Mouse (Mus musculus) right cerebral cortex, postnatal 36 days (tissue): ENCODE results near the gene Dgkh.
"Not testable (repeated sequence)": the region's sequence is repeated elsewhere in the genome, so short reads cannot be mapped to it uniquely, and the experiment has no call there.

ENCODE experiments used
- DNase-seq, 2 experiments: peaks; one replicate each; pipeline ENCODE4 v3.0.0; 2022; ENCODE audit warnings: low spot score in 2 of 2, mixed read lengths in 1 of 2

The Dgkh gene

GRCm38 (mm10) chr14:78723655-78724054 is 8.9 kb downstream of the Dgkh start:
- DNase-seq = not testable (repeated sequence)

- DNase-seq = no peak
These were observed 10.5 kb downstream of the Dgkh start for GRCm38 (mm10) chr14:78722031-78722430.

DNA sequence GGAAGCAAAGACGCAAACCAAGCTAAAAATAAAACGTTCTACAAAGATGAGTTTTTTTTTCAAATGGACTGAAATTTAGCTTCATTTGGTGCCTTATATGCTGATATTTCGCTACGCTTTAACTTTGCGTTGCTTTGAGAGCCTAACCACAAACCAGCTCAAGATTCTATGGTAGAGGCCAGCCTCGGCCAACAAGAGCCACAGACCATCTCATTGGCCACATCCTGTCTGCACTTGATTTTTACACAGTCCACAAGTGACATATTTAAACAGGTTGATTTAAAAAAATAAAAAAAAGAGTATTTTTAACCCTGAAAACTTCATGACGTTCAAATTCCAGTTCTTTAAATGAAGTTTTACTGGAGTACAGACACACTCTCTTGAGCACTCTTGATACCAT is 16.5 kb downstream of the Dgkh start:
- DNase-seq = no peak

DNA sequence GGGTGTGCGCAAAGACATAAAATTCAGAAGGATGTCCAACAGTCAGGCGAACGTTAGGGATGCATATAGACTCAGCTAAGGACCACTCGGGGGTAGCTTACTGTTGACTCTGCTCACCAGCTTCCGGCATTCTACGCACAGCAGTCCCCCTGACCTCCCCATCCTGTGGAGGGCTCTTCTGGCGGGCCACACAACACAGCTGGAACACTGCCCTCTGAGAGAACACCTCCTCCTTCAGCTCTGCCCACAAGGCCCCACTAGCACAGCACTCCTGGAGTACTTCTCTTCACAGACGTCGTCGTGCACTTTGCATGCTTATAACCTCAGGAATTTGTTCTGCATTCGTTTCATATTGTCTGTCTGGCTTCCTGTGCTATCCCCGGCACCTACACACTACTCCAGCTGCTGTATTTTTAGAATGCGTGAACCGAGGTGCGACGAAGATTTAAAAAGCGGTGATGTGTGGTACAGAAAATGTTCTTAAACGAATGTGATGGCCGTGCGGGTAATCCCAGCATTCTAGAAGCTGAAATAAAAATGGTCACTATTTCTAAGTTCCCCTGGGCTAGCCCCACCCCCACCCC is 19.9 kb downstream of the Dgkh start:
- DNase-seq = peak; percentile 38 to 77

DNA sequence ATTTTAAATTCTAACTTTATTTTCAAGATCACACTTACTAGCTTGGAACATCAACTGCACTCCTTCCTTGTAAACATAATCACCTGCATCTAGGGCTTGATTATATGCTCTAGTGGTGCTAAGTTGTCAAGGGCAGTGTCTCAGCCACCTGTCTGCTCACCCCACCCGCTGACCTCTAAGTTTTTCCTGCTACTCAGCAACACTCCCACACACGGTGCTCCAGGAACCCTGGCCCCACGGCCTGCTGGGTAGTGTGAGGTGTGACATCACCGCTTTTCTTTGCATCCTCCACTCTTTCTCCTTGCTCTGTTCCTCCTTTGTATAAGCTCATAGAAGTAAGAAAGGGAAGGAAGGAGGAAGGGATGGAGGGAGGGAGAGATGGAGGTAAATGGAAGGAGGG is 21.9 kb downstream of the Dgkh start:
- DNase-seq = no peak

DNA sequence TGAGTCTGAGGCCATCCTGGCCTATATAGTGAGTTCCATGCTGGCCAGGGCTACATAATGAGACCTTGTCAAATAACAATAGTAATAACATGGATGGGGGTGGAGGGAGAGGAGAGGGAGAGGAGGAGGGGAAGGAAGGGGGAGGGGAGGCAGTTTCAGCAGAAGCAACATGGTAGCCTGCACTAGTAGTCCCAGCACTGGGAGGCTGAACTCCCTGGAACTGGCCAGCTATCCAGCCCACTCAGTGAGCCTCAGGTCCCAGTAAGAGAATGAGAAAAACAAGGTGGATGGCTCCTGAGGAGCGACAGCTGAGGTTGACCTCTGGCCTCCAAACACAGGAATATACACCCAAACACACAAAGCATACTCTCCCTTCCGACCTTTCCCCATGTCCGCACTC is 27.0 kb downstream of the Dgkh start:
- no peak for DNase-seq

DNA sequence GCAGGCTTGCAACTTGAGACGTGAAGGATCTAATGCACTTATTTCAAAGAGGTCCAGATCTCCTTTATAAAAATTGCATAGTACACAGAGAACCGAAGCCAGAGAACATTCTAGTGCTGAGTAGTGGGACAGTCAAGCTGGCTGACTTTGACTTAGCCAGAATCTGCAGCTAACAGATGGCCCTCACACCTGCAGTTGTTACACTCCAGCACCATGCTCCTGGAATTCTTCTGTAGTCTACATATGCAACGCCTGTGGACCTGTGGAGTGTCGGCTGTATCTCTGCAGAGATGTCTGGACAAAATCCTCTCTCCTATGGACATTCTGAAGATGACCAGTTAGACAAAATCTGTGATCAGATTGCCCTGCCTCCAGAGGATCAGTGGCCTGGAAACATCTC is 28.6 kb downstream of the Dgkh start:
- DNase-seq = no peak

DNA sequence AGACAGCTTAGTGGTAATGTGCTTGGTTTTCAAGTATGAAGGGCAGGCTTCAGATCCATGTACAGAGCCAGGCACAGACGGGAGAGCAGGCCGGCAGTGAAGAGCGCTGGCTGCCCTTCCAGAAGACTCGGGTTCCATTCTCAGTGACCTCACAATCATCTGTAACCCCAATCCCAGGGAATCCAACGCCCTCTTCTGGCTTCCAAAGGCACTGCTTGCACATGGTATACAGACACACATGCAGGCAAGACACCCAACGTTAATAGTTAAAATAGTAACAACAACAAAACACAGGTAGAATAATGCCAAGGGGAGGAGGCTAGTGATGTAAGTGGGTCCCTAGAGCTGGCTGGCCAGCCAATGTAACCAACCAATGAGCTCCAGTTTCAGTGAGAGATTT is 29.2 kb downstream of the Dgkh start:
- DNase-seq = no peak

DNA sequence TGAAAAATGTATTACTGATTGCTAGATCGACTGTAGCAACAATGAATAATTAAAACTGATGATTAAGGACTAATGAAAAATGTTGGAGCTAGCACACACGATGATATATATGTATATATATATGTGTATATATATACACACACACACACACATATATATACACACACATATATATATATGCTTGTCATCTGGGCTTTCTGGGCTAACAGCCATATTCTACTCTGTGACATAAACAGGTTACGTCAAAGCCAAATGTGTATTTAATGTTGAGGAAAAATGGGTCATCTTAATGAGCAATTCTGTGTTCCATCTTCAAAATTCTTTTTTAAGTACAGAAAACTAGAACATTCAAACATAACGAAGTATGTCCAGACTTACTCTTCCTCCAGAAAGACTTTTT is 30.5 kb downstream of the Dgkh start:
- no peak for DNase-seq

- DNase-seq = no peak
These were observed 31.1 kb downstream of the Dgkh start for GRCm38 (mm10) chr14:78701501-78701900.

DNA sequence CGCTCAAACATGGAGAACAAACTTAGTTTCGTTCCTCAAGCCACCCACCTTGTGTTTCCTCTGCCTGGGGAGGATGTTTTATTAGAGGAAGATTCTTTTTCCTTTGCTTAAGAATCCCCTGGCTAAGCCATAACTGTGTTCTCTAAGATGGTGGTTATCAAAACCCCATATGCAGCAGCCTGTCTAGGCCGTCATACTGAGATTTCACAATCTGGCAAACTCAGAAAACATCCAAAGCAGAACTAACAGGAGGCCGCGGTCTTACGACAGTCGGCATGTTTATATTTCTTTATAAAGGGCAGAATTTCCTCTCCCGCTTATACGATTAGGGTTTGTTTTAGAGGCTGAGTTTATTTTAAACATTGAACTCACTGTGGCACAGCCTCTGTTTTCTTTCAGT is 31.5 kb downstream of the Dgkh start:
- DNase-seq = no peak

DNA sequence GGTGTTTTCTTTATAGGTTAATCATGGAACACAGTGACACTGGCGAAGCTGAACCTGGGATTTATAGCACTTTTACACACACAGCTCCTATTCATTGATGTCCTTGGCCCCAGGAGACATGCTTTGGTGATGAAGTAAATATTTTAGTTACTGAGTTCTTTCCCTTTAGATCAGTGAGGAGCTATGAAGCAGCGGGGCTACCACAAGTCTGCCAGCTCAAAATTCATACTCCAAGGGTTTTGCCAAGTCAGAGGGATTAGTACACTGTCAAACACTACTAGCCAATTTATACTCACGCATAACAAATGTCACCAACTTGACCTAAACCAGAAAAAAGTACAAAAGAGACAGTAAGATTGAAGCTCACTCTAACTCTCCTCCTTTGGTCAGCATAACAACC is 32.9 kb downstream of the Dgkh start:
- DNase-seq = no peak

DNA sequence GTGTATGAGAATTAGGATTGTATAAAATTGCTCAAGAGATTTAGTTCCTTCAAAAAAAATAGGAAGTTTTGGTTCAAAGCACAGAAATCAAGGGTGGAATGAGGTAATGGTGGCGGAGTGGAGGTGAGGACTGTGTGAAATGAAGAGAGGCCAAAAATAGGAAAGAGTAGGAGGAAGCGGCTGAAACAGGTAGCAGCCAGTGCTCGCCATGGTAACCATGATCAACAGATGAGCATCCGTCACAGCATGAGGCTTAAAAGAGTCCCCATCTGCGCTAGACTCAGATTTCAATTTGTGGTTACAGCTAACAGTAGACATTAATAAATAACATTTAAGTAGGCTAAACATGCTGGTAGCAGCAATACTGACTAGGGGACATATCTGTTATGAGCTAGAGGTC is 33.4 kb downstream of the Dgkh start:
- DNase-seq = peak; percentile 36 to 57

- DNase-seq = no peak
These were observed 38.5 kb downstream of the Dgkh start for GRCm38 (mm10) chr14:78694121-78694520.

DNA sequence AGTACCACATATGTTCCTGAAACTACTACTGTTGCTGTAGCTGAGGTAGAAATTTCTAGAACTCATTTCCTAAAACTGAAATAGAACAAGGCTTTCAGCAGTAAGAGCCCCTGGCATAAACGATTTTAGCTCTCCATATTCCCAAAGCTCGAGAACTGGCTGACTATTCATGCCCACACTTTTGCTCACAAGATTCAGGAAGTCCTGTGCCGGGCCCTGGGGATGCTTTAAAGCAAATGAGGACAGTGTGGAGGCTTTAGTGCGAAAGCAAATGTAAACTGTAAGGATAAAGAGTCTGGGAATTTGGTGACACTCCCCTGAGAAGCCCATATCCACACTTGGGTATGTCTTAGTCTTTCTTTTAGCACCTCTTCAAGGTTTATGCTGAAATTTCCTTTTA is 40.0 kb downstream of the Dgkh start:
- peak in 1 of 2 experiments; percentile 45 for DNase-seq

GRCm38 (mm10) chr14:78691926-78692487 is 40.6 kb downstream of the Dgkh start:
- no peak for DNase-seq

GRCm38 (mm10) chr14:78690883-78691282 is 41.7 kb downstream of the Dgkh start:
- DNase-seq = no peak

DNA sequence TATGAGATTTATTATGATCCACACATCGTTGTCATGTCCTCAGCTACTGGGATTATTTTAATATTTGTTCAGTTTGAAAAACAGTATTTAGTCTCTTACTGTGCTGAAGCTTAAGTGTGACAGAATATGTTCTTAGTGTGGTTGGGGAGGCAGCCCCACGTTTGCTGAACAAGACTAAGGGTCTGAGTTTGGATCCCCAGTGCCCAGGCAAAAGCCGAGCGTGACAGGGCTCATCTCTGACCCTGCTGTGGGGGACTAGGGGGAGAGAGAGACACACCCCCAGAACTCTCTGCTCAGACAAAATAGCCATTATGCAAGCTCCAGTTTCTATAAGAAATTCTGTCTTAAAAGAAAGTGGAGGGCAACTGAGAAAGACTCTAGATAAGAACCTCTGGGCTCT is 42.2 kb downstream of the Dgkh start:
- no peak for DNase-seq

DNA sequence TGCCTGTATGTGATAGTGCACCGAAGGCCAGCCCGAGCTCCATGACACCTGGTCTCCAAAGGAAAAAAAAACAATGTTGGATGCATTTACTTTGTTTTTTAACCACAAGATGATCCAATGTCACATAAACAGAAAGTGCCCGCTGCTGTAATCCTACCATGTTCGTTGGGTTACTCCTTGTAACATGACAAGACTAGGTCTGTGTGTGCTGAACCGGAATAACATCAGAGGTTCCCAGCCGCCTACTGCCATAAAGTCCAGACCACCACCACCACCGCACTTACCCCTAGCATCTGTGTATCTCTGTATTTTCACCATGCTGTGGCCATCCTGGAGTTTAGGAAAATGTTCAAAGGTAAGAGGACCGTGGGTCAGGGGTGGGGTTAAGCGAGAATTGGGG is 42.6 kb downstream of the Dgkh start:
- DNase-seq = no peak

DNA sequence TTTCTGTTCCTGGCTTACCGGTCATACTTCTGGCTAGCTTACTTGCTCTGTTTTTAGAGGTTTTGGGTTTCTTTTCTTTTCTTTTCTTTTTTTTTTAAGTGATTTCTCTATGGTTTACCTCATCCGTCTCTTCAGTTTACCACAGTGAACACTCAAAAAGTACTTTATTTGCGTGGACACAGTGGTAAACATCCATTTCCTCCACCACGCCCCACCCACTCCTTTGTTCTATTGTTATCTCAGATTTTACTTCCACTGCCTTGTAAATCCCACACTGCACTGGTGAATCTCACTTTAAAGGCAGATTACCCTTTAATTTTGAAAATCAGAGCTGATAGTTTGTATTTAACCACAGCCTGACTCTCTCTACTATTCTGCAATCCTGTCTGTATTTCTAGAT is 44.9 kb downstream of the Dgkh start:
- no peak for DNase-seq

GRCm38 (mm10) chr14:78686701-78687100 is 45.9 kb downstream of the Dgkh start:
- DNase-seq = no peak

DNA sequence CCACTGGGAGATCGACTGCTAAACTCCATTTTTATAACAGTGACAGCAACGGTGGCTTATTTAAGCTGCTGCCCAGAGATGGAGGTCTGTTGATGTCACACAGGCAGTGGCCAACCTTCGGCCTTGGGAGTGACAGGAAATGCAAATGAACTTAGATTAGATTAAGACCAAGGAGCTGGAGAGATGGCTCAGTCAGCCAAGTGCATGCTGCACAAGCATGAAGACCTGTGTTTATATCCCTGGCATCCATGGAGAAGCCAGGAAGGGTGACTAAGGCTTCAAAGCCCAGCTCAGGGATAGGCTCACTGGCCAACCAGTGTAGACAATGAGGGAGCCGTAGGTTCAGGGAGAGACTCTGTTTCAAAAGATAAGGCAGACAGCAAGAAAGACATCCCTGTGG is 48.4 kb downstream of the Dgkh start:
- DNase-seq = no peak

- DNase-seq = no peak
These were observed 53.6 kb downstream of the Dgkh start for GRCm38 (mm10) chr14:78678981-78679380.
